Mouse (Mus musculus) ES-Bruce4 (cell line): Measurements from ENCODE around the gene Eva1c.

Source experiments
- CTCF ChIP-seq: IDR thresholded peaks from one replicate; pipeline ENCODE4 v1.8.1; 2011; ENCODE audit warnings: low read depth, low read length
- EP300 ChIP-seq: IDR thresholded peaks from 2 replicates; pipeline ENCODE4 v1.6.1; 2011; ENCODE audit warnings: low read depth, low read length; ENCODE audit not compliant: insufficient read depth
- POLR2A ChIP-seq: IDR thresholded peaks from one replicate; pipeline ENCODE4 v1.8.1; 2011; ENCODE audit warnings: low read length; ENCODE audit not compliant: insufficient read depth

- no peak for TF ChIP-seq CTCF
- no peak for TF ChIP-seq POLR2A
- TF ChIP-seq EP300: no peak
Observed at GRCm38 (mm10) chr16:90924606-90925370, 98.3 kb downstream of the Eva1c start.
